Comparison of ENCODE assay signal across 27 mouse cellular contexts in genomic region chr5:52643947-52644840, GRCm38 (mm10). TPM values are rescaled to one million over a fixed set of nuclear protein-coding genes. Genes with fewer than 3 reads are reported as not detected.
DNase-seq lines count a peak whose midpoint lies in the region; ATAC-seq and TF ChIP-seq lines count a peak whose summit lies in the region.
"Had no signal": no experiment of that assay in that cellular context is flagged by ENCODE, and none has a peak within 500 bp of the region (broad histone marks: within the 10 kb centered on the region; RNA-seq: fewer than 3 reads in every experiment).

No protein-coding gene starts in this region.

- H3K27me3 ChIP-seq in kidney, embryonic 14.5 days (ENCODE audit: control insufficient read depth, insufficient read depth, low read length): no peaks in the 10 kb centered on the region
- H3K27me3 ChIP-seq: CH12.LX; embryonic facial prominence, embryonic 15.5 days; forebrain, embryonic 15.5 days; limb, embryonic 12.5 days; midbrain, embryonic 15.5 days had no signal

- ATAC-seq in kidney, embryonic 14.5 days (ENCODE audit: low FRiP score, low TSS enrichment): peak; percentile 32; the same call in 1 of the 2 replicates
- ATAC-seq: forebrain, embryonic 15.5 days; liver, postnatal 0 days; lung, postnatal 0 days; midbrain, embryonic 15.5 days had no signal

- H3K4me3 ChIP-seq in kidney, embryonic 14.5 days (ENCODE audit: low read length): no peak overlapping the region
- H3K4me3 ChIP-seq in ES-E14 (ENCODE audit: insufficient read depth in 1 of 2, low read depth in 1 of 2, low read length in 2 of 2, poor library complexity in 1 of 2, severe bottlenecking in 1 of 2): no peak overlapping the region
- H3K4me3 ChIP-seq: embryonic facial prominence, embryonic 15.5 days; forebrain, embryonic 15.5 days; hindbrain, embryonic 10.5 days; layer of hippocampus, adult 2 months; limb, embryonic 12.5 days; midbrain, embryonic 15.5 days had no signal

- no peak overlapping the region for H3K4me2 ChIP-seq in kidney, embryonic 14.5 days (replicated peaks; ENCODE audit: low read depth, low read length)
- H3K4me2 ChIP-seq: embryonic facial prominence, embryonic 15.5 days; forebrain, embryonic 15.5 days; heart, embryonic 11.5 days; limb, embryonic 12.5 days; liver, embryonic 11.5 days; midbrain, embryonic 15.5 days had no signal

- no peaks in the 10 kb centered on the region for H3K9me3 ChIP-seq in kidney, embryonic 14.5 days (ENCODE audit: control insufficient read depth, low read length)
- H3K9me3 ChIP-seq in ES-E14 (ENCODE audit: control insufficient read depth, insufficient read depth, low read depth, low read length): no peaks in the 10 kb centered on the region
- H3K9me3 ChIP-seq: embryonic facial prominence, embryonic 15.5 days; forebrain, embryonic 15.5 days; hindbrain, embryonic 10.5 days; limb, embryonic 12.5 days; midbrain, embryonic 15.5 days had no signal

- H3K27ac ChIP-seq in kidney, embryonic 14.5 days (ENCODE audit: low read depth, low read length): no peak overlapping the region
- H3K27ac ChIP-seq in ES-E14 (ENCODE audit: insufficient read depth, low read depth, low read length, poor library complexity, severe bottlenecking): no peak overlapping the region
- H3K27ac ChIP-seq: embryonic facial prominence, embryonic 15.5 days; forebrain, embryonic 15.5 days; hindbrain, embryonic 10.5 days; layer of hippocampus, adult 2 months; limb, embryonic 12.5 days; midbrain, embryonic 15.5 days had no signal

- in situ Hi-C loops in ES-E14 (cut with MboI; ENCODE audit: low sequenced_read_pairs in 2 of 2, unreplicated experiment in 2 of 2): no loop called here

- 0 out of 2 replicates have a peak, but pooled peaks cover 3% of the 10 kb centered on the region for H3K4me1 ChIP-seq in kidney, embryonic 14.5 days (ENCODE audit: control insufficient read depth, insufficient read depth, low read length)
- peaks cover 0 to 4% of the 10 kb centered on the region in 2 experiments; a peak in 1 of 4 replicates for H3K4me1 ChIP-seq in ES-E14 (ENCODE audit: control insufficient read depth in 2 of 2, insufficient read depth in 2 of 2, low read length in 2 of 2, poor library complexity in 1 of 2)
- H3K4me1 ChIP-seq: embryonic facial prominence, embryonic 15.5 days; forebrain, embryonic 15.5 days; limb, embryonic 12.5 days; midbrain, embryonic 15.5 days had no signal

- DNase-seq in kidney, adult 8-10 months: no peak
- DNase-seq in ES-E14 (ENCODE audit: low read depth, low spot score) (peak; percentile 57), ZHBTc4 (ENCODE audit: low read depth, low spot score) (peak; percentile 87)
- DNase-seq in mesoderm, embryonic 11.5 days (ENCODE audit: low read depth, low spot score): peak; percentile 59
- no peak for DNase-seq in lung, postnatal 36 days
- no peak for DNase-seq in left cerebral cortex, postnatal 25 days (ENCODE audit: low spot score in 2 of 2)
- DNase-seq: adrenal gland, postnatal 25 days; B cell, adult 2 months; cerebellum, adult 8-10 months; kidney, adult 9 months; layer of hippocampus, postnatal 36 days; liver, postnatal 0 days; right cerebral cortex, postnatal 14 days; spleen, adult 18-20 months; thymus, adult 18-20 months; thymus, postnatal 36 days had no signal

- intact Hi-C loops in left cerebral cortex, postnatal 25 days (cut with DNase I): no loop called here

- H3K36me3 ChIP-seq in kidney, embryonic 14.5 days (ENCODE audit: control insufficient read depth, insufficient read depth, low read length): peaks cover 35% of the 10 kb centered on the region
- H3K36me3 ChIP-seq in ES-E14 (ENCODE audit: control insufficient read depth, insufficient read depth, low read length, poor library complexity, severe bottlenecking): peaks cover 12% of the 10 kb centered on the region

- H3K9ac ChIP-seq in kidney, embryonic 14.5 days (ENCODE audit: low read depth, low read length): no peak overlapping the region
- H3K9ac ChIP-seq in ES-E14 (ENCODE audit: insufficient read depth, low read depth, low read length, poor library complexity, severe bottlenecking): no peak overlapping the region
- H3K9ac ChIP-seq: embryonic facial prominence, embryonic 15.5 days; forebrain, embryonic 15.5 days; limb, embryonic 12.5 days; liver, postnatal 0 days; midbrain, embryonic 15.5 days had no signal

- 33% methylated on average over 9 of the region's 9 CpGs for WGBS in kidney, embryonic 14.5 days

TF ChIP-seq in ES-E14, 5 proteins besides CTCF, POLR2A, EP300 and RAD21:
- no peak for TF ChIP-seq HCFC1 (IDR thresholded peaks at IDR 0.05; ENCODE audit: borderline replicate concordance, insufficient read depth, low read length)
- TF ChIP-seq ZC3H11A (IDR thresholded peaks at IDR 0.05; ENCODE audit: borderline replicate concordance, low read depth, low read length): no peak
- TF ChIP-seq CHD2 (IDR thresholded peaks at IDR 0.05; ENCODE audit: low read depth, low read length): 0 out of 2 replicates have a peak, but pooled peaks have one; percentile 21
- no peak for TF ChIP-seq ZNF384 (IDR thresholded peaks at IDR 0.05; ENCODE audit: low read depth, low read length)
- no peak for TF ChIP-seq MAFK (IDR thresholded peaks at IDR 0.05; ENCODE audit: insufficient read depth, low read depth, low read length)

RNA-seq across cellular contexts. Expression of gene Sepsecs, which starts 25.3 kb away (rescaled TPM):
- 4.2 and 9.2 TPM in 2 replicates for polyA plus RNA-seq in kidney, embryonic 14.5 days (2014; fragmentation: Nextera tagmentation; extraction: Ambion mirVana)
- 9.5 and 9.7 TPM in 2 replicates for total RNA-seq in ES-E14 (2012; rRNA removed)
- 10 to 100 TPM; 10.1 TPM for total RNA-seq in left cerebral cortex, postnatal 25 days (2021)

Comparison
In these comparisons a context has a peak if more than half of its experiments do, and no peak if none do; other contexts are left out.
1. DNase-seq: peak in ES-E14 (single experiment), ZHBTc4 (single experiment) and mesoderm, embryonic 11.5 days (single experiment); none in kidney, adult 8-10 months (0 of 2), lung, postnatal 36 days (single experiment) and left cerebral cortex, postnatal 25 days (0 of 2).